10 mouse cellular contexts compared by ENCODE assay signal in genomic region chr1:182991002-182991778, GRCm38 (mm10). TPM values are rescaled to one million over a fixed set of nuclear protein-coding genes. Genes with fewer than 3 reads are reported as not detected.
A peak's percentile ranks its signal among the peaks of the same experiment; 100 is the strongest.
DNase-seq lines count a peak whose midpoint lies in the region; ATAC-seq and TF ChIP-seq lines count a peak whose summit lies in the region.
"Had no signal": no experiment of that assay in that cellular context is flagged by ENCODE, and none has a peak within 500 bp of the region (broad histone marks: within the 10 kb centered on the region; RNA-seq: fewer than 3 reads in every experiment).

No protein-coding gene starts in this region.

- no peak overlapping the region for H3K4me3 ChIP-seq in heart, embryonic 10.5 days
- no peak overlapping the region for H3K4me3 ChIP-seq in hindbrain, postnatal 0 days (ENCODE audit: low read length)
- H3K4me3 ChIP-seq in left cerebral cortex, adult 2 months = no peak overlapping the region
- no peak overlapping the region for H3K4me3 ChIP-seq in midbrain, embryonic 12.5 days
- H3K4me3 ChIP-seq: megakaryocyte, embryonic 14.5 days had no signal

- peak; percentile 89 for ATAC-seq in frontal cortex, adult (ENCODE audit: low TSS enrichment)
- peak; percentile 72 for ATAC-seq in hindbrain, postnatal 0 days
- ATAC-seq in midbrain, embryonic 12.5 days (ENCODE audit: low FRiP score, low read depth) = peak; percentile 49; the same call in 1 of the 2 replicates
- ATAC-seq: Patski had no signal

- WGBS in heart, embryonic 10.5 days = 11% methylated on average over 7 of the region's 7 CpGs
- WGBS in hindbrain, postnatal 0 days = 12% methylated on average over 7 of the region's 7 CpGs
- 16% methylated on average over 7 of the region's 7 CpGs for WGBS in midbrain, embryonic 12.5 days

- intact Hi-C loops in left cerebral cortex, adult 2 months (cut with DNase I) = no loop called here

- H3K27me3 ChIP-seq in heart, embryonic 10.5 days (ENCODE audit: insufficient read depth, poor library complexity, severe bottlenecking) = no peaks in the 10 kb centered on the region
- no peaks in the 10 kb centered on the region for H3K27me3 ChIP-seq in hindbrain, postnatal 0 days (ENCODE audit: insufficient read depth, low read length)
- peaks cover 8% of the 10 kb centered on the region; the same call in 1 of the 2 replicates for H3K27me3 ChIP-seq in midbrain, embryonic 12.5 days
- H3K27me3 ChIP-seq: Patski had no signal

- no peaks in the 10 kb centered on the region for H3K9me3 ChIP-seq in heart, embryonic 10.5 days
- H3K9me3 ChIP-seq in hindbrain, postnatal 0 days (ENCODE audit: low read length) = no peaks in the 10 kb centered on the region
- H3K9me3 ChIP-seq in midbrain, embryonic 12.5 days = no peaks in the 10 kb centered on the region
- H3K9me3 ChIP-seq: megakaryocyte, embryonic 14.5 days had no signal

- no peak overlapping the region for H3K27ac ChIP-seq in heart, embryonic 10.5 days
- H3K27ac ChIP-seq in hindbrain, postnatal 0 days = no peak overlapping the region
- H3K27ac ChIP-seq in left cerebral cortex, adult 2 months = no peak overlapping the region
- H3K27ac ChIP-seq in midbrain, embryonic 12.5 days (replicated peaks) = no peak overlapping the region

- no peak overlapping the region for H3K4me2 ChIP-seq in hindbrain, postnatal 0 days (ENCODE audit: low read depth, low read length)
- H3K4me2 ChIP-seq in midbrain, embryonic 12.5 days (replicated peaks) = no peak overlapping the region

- peak; percentile 96 for TF ChIP-seq CTCF in hindbrain, postnatal 0 days (IDR thresholded peaks at IDR 0.05; ENCODE audit: low read depth)
- peak; percentile 99 for TF ChIP-seq CTCF in left cerebral cortex, adult 2 months (IDR thresholded peaks at IDR 0.05)

- H3K36me3 ChIP-seq in heart, embryonic 10.5 days = no peaks in the 10 kb centered on the region
- H3K36me3 ChIP-seq in hindbrain, postnatal 0 days (ENCODE audit: insufficient read depth, low read length) = no peaks in the 10 kb centered on the region
- H3K36me3 ChIP-seq in midbrain, embryonic 12.5 days = no peaks in the 10 kb centered on the region

- peak; percentile 69 to 86 for DNase-seq in heart, adult 18-20 months
- no peak for DNase-seq in heart, embryonic 10.5 days (ENCODE audit: low spot score)
- DNase-seq in cerebellum, adult 8-10 months = peak; percentile 52
- DNase-seq in hindbrain, postnatal 0 days (ENCODE audit: low spot score) = peak; percentile 78
- DNase-seq in left cerebral cortex, adult 2 months (ENCODE audit: extremely low spot score in 1 of 2, low spot score in 2 of 2) = peak; percentile 64 to 80
- DNase-seq in spleen, adult 12 weeks (ENCODE audit: low spot score) = peak; percentile 26

- peaks cover 7% of the 10 kb centered on the region; the same call in 1 of the 2 replicates for H3K4me1 ChIP-seq in heart, embryonic 10.5 days
- no peaks in the 10 kb centered on the region for H3K4me1 ChIP-seq in hindbrain, postnatal 0 days (ENCODE audit: insufficient read depth, low read length)
- H3K4me1 ChIP-seq in midbrain, embryonic 12.5 days = no peaks in the 10 kb centered on the region

- H3K9ac ChIP-seq in hindbrain, postnatal 0 days (replicated peaks; ENCODE audit: low read length) = no peak overlapping the region
- H3K9ac ChIP-seq in midbrain, embryonic 12.5 days (replicated peaks) = no peak overlapping the region

RNA-seq across cellular contexts. Expression of gene Tlr5, which starts 36.6 kb away (rescaled TPM):
- 1 to 10 TPM; 1.0 to 1.8 TPM for total RNA-seq in heart, adult 18-20 months (2021)
- 1.8 and 3.3 TPM in 2 replicates for polyA plus RNA-seq in heart, embryonic 10.5 days (2016; fragmentation: Nextera tagmentation; extraction: Ambion mirVana)
- 0.47 and 1.4 TPM in 2 replicates for total RNA-seq in hindbrain, postnatal 0 days (2014; rRNA removed)
- 0.30 and 0.55 TPM in 2 replicates for polyA plus RNA-seq in hindbrain, postnatal 0 days (2015; fragmentation: Nextera tagmentation; extraction: Ambion mirVana)
- total RNA-seq in left cerebral cortex, adult 2 months (2021) = under 1 TPM; 0.42 to 0.52 TPM
- 0.27 and 0.78 TPM in 2 replicates for polyA plus RNA-seq in midbrain, embryonic 12.5 days (2016; fragmentation: Nextera tagmentation; extraction: Ambion mirVana)
- polyA plus RNA-seq: Patski had no signal
